Comparison of ENCODE assay signal across 1 mouse cellular context in the genomic region with DNA sequence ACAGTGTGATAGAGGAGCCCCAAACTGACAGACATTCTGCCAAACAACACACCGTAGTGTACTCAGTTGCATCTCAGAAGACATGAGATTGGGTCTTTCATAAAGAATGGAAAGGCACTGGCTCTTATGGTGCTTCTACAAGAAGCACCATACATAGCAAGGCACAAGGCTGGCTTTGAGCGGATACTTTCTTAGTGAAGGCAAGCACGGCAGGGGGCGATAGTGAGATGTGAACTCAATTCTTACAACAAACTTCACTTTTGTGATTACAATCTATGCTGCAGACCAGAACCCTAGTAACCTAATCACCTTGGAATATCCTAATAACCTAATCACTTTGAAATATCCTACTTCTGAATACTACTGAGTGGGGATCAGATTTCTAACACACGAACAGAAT.
TF ChIP-seq lines count a peak whose summit lies in the region.

No protein-coding gene starts in this region.

TF ChIP-seq in MEL, 35 proteins besides CTCF, POLR2A, EP300 and RAD21 (continued from another document):
- no peak for TF ChIP-seq KAT2A (conservative IDR thresholded peaks at IDR 0.05; ENCODE audit: low read depth, low read length)
- no peak for TF ChIP-seq ZMIZ1 (IDR thresholded peaks at IDR 0.05; ENCODE audit: low read depth, low read length)
- TF ChIP-seq GATA1 (IDR thresholded peaks at IDR 0.05; ENCODE audit: low read depth, low read length) = peak; percentile 39; the same call in 1 of the 2 replicates
- no peak for TF ChIP-seq TCF12 (IDR thresholded peaks at IDR 0.05; ENCODE audit: low read depth, low read length)
- TF ChIP-seq HCFC1 (IDR thresholded peaks at IDR 0.05; ENCODE audit: low read depth, low read length) = no peak
- TF ChIP-seq TBP (IDR thresholded peaks at IDR 0.05; ENCODE audit: low read depth, low read length) = no peak
- TF ChIP-seq ZC3H11A (IDR thresholded peaks at IDR 0.05; ENCODE audit: low read depth, low read length) = peak; percentile 67
- TF ChIP-seq MEF2A (IDR thresholded peaks at IDR 0.05; ENCODE audit: extremely low read depth, insufficient replicate concordance, low read depth, low read length, poor library complexity, severe bottlenecking) = no peak
- no peak for TF ChIP-seq MAX (IDR thresholded peaks at IDR 0.05; ENCODE audit: low read length)
- no peak for TF ChIP-seq MAZ (IDR thresholded peaks at IDR 0.05; ENCODE audit: low read depth, low read length)
- no peak for TF ChIP-seq MYC (IDR thresholded peaks at IDR 0.05; ENCODE audit: low read depth, low read length)
